Mouse (Mus musculus): ENCODE measurements around the gene Fam149a.
A peak's percentile ranks its signal among the peaks of the same experiment; 100 is the strongest.

Gene Fam149a

GRCm38 (mm10) chr8:45332685-45333409 lies 49.2 kb downstream of the Fam149a start, which contains the start of gene Cyp4v3:
Gene Cyp4v3 (minus strand): TSS chr8:45333216.
- DNase-seq (ENCODE audit: inconsistent age in 2 of 2, low spot score in 1 of 2) = peak; percentile 86 to 94

GRCm38 (mm10) chr8:45330856-45331255 lies 51.2 kb downstream of the Fam149a start:
- no peak for DNase-seq (ENCODE audit: inconsistent age in 2 of 2, low spot score in 1 of 2)

GRCm38 (mm10) chr8:45329206-45329980 lies 52.7 kb downstream of the Fam149a start:
- peak in 1 of 2 experiments; percentile 39 for DNase-seq (ENCODE audit: inconsistent age in 2 of 2, low spot score in 1 of 2)

- DNase-seq (ENCODE audit: inconsistent age in 2 of 2, low spot score in 1 of 2) = peak in 1 of 2 experiments; percentile 27
Measured at GRCm38 (mm10) chr8:45327076-45327475, 55.0 kb downstream of the Fam149a start.

GRCm38 (mm10) chr8:45324151-45324550 lies 57.9 kb downstream of the Fam149a start:
- no peak for DNase-seq (ENCODE audit: inconsistent age in 2 of 2, low spot score in 1 of 2)

GRCm38 (mm10) chr8:45321365-45321764 lies 60.7 kb downstream of the Fam149a start:
- no peak for DNase-seq (ENCODE audit: inconsistent age in 2 of 2, low spot score in 1 of 2)

GRCm38 (mm10) chr8:45320930-45321329 lies 61.2 kb downstream of the Fam149a start:
- no peak for DNase-seq (ENCODE audit: inconsistent age in 2 of 2, low spot score in 1 of 2)

- DNase-seq (ENCODE audit: inconsistent age in 2 of 2, low spot score in 1 of 2) = no peak
Measured at GRCm38 (mm10) chr8:45310967-45311366, 71.1 kb downstream of the Fam149a start.

- no peak for DNase-seq (ENCODE audit: inconsistent age in 2 of 2, low spot score in 1 of 2)
Measured at GRCm38 (mm10) chr8:45308366-45308765, 73.7 kb downstream of the Fam149a start, which contains the start of gene Gm45753. Gene Gm45753 (minus strand): TSS chr8:45308466.

- DNase-seq (ENCODE audit: inconsistent age in 2 of 2, low spot score in 1 of 2) = peak in 1 of 2 experiments; percentile 20
Measured at GRCm38 (mm10) chr8:45305479-45305878, 76.6 kb downstream of the Fam149a start.

GRCm38 (mm10) chr8:45304354-45304753 lies 77.7 kb downstream of the Fam149a start:
- DNase-seq (ENCODE audit: inconsistent age in 2 of 2, low spot score in 1 of 2) = no peak

- no peak for DNase-seq (ENCODE audit: inconsistent age in 2 of 2, low spot score in 1 of 2)
Measured at GRCm38 (mm10) chr8:45302390-45302789, 79.7 kb downstream of the Fam149a start.

- DNase-seq (ENCODE audit: inconsistent age in 2 of 2, low spot score in 1 of 2) = no peak
Measured at GRCm38 (mm10) chr8:45295276-45295675, 86.8 kb downstream of the Fam149a start.

GRCm38 (mm10) chr8:45294687-45295086 lies 87.4 kb downstream of the Fam149a start, which contains the start of gene Klkb1:
Gene Klkb1 (minus strand): TSS chr8:45294859.
- no peak for DNase-seq (ENCODE audit: inconsistent age in 2 of 2, low spot score in 1 of 2)

GRCm38 (mm10) chr8:45291790-45292189 lies 90.3 kb downstream of the Fam149a start:
- DNase-seq (ENCODE audit: inconsistent age in 2 of 2, low spot score in 1 of 2) = no peak

All from adrenal gland, adult (tissue).